Mouse (Mus musculus) T-cell, adult 2 months (primary cell): ENCODE data around the gene Tectb.

Experiments used
- DNase-seq: peaks from one replicate; pipeline ENCODE4 v3.0.0; 2022; ENCODE audit warnings: low spot score

Tectb gene

GRCm38 (mm10) chr19:55209084-55209483, 28.6 kb downstream of the Tectb start:
- no peak for DNase-seq

- no peak for DNase-seq
Observed at GRCm38 (mm10) chr19:55211698-55212097, 31.2 kb downstream of the Tectb start.

DNA sequence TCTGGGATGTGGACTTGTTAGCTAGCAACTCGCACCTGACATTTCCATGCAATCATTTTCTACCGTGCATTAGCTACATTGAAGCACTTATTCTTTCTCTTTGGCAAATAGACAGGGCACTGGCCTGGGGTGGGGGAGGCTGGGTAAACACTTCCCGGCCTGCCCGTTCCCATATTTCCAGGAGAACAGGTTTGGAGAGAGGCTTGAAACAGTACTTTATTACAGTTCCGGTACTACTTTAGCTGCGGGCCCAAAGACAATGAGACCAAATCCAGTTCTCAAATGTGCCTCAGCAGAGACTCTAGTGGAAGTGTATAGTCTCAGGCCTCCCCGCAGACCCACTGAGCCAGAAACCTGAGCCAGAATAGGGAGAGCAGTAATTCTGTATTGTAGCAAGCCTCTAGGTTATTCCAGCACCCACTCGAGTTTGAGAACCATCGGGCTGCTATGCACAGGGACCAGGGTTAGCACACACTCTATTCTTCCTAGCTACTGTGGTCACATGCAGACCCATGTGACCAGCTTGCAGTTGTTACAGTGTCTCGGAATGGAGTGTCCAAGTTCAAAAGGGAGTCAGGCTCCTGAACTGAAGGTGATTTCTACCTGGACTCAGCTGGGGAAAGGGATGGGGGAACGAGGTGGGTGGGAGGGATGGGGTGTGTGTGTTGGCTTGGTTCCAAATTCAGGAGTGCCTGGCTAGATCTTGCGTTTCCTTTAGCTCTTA, 33.2 kb downstream of the Tectb start:
- no peak for DNase-seq

GRCm38 (mm10) chr19:55216876-55217275, 36.3 kb downstream of the Tectb start:
- no peak for DNase-seq

DNA sequence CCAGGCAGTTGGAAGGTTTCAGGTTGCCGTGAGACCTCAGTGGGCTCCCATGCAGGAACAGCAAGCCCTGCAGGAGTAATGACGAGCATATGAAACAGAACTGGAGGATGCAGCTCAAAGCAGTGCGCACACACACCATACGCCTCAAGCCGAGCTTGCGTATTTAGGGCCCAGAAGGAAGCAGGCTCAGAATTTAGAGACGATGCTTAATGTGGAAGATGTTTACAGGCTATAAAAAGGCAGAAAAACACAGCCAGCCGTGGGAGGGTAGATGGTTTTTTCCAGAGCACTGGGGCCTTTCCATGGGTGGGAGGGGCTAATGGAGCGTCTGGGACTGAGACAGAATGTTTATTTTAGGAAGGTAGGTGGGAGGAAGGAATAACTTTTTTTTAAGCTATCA, 36.8 kb downstream of the Tectb start:
- DNase-seq, result no peak

GRCm38 (mm10) chr19:55218192-55218739, 37.7 kb downstream of the Tectb start:
- DNase-seq, result peak; percentile 66

GRCm38 (mm10) chr19:55218741-55219221, 38.2 kb downstream of the Tectb start:
- no peak for DNase-seq

DNA sequence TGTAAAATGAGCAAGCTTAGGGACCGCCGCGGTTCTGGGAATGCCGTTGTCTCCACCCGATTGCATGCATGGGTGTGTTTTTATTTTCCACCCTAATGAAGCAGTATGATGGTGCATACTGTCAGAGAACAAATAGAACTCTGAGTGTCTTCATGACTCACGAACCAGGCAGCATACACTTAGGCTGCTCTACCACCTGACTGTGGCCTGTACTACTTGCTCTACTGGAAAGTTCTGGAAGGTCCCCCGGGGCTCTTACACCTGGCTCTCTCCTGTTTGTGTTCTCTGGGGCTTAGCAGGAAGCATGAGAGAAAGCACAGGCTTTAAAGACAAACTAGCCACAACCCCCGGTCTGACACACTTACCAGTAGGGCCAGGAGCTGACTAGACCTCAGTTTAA, 38.8 kb downstream of the Tectb start:
- no peak for DNase-seq

DNA sequence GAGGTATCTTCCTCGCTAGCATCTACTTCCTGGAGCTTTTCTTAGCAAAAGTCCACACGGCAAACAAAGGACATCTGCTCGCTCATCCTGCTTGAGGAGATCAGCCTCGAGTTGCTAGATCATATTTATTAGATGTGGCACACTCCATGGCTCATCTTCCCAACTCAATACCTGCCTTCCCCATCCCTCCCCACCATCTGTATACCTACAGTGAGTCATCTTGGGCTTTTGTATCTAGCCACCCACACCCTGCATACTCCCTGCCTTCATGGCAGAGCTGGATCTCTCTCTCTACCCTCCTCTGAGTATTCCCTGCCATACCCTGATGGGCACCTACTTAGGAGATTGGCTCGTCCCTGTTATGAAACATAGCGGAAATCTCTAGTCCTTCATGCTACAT, 40.7 kb downstream of the Tectb start:
- no peak for DNase-seq

DNA sequence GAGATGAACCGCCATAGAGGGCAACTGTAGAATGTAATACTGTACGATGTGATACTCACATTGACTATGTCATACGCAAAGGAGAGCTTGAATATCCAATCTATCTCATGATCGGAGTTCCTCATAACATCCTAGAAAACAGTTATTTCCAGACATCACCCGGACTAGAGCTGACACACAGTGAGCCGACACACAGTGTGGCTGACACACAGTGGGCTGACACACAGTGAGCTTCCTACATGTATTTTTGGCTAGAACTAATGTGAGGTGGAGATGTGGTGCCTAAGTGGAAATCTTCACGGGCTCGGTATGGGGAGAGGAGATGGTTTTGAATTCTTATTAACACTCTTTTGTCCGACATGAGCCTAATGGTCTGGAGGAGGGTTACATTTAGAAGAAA, 41.7 kb downstream of the Tectb start:
- DNase-seq, result no peak

DNA sequence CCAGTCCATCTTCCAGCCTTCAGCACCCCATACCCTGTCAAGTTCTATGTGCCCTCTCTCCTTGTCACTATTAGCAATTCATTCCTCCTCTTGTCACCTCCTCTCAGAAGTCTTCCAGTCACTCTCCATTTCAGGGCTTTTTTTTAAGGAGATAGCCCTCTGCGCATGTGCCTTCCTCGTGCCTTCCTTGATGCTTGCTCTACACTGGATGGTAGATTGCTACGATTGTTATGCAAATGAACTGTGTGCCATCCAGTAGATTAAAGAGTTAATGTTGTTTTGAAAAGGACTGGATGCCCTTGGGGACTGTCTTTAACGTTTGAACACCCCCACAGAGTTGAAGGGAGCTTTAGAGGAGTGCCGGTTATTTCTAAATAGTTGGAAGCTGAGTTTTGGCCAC, 46.1 kb downstream of the Tectb start:
- no peak for DNase-seq

DNA sequence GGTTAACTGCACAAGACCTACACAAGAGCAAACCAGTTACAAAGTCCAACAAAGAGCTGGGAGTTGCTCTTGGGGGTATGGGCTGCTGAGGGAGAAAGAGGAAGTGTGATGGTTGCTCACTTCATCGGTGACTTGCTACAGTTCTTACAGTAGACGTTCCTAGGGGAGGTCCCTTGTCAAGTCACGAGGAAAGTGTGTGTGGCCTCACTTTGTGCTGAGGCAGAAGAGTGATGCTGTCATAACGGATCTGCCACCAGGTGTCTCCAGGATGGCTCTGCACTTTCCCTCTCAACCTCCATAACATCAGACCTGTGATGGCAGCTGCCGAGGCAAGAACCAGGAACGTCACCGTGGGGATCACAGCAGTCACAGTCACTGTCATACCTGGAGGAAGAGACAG, 46.6 kb downstream of the Tectb start:
- no peak for DNase-seq

DNA sequence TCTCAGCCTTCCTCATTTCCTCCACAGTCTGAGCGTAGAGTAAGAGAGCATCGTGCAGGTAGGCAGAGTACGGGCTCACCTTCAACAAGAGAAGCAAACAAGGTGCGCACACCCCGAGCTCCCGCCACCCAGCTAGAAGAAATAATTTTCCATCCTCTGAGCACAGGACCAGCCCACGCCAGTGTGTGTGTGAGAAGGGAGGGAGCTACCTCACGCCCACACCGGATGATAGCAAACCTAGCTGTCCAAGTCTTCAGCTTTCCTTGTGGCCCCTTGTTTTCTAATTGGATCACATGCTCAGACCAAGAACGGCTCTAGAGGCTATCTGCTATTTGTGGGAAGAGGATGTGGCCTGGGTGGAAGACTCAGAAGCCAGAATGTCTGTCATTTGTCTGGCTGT, 50.5 kb downstream of the Tectb start:
- no peak for DNase-seq

- DNase-seq, result no peak
Observed at GRCm38 (mm10) chr19:55232136-55232535, 51.6 kb downstream of the Tectb start.

- no peak for DNase-seq
Observed at GRCm38 (mm10) chr19:55236026-55236425, 55.5 kb downstream of the Tectb start.

DNA sequence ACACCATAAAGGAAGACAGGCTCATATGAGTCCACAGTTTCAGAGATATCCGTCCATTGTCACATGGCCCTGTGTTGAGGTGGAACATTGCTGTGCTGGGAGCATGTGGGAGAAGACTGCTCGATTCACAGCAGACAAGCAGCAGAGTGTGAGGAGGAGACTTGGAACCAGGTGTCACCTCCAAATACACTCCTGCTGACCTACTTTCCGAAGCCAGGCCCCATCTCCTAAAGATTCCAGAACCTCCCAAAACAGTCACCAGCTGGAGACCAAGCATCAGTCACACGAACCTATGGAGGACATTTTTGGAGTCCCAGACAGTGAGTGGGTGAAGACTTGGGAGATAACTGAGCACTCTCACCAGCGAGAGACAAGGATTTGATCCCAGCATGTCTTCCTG, 56.0 kb downstream of the Tectb start:
- DNase-seq, result no peak

DNA sequence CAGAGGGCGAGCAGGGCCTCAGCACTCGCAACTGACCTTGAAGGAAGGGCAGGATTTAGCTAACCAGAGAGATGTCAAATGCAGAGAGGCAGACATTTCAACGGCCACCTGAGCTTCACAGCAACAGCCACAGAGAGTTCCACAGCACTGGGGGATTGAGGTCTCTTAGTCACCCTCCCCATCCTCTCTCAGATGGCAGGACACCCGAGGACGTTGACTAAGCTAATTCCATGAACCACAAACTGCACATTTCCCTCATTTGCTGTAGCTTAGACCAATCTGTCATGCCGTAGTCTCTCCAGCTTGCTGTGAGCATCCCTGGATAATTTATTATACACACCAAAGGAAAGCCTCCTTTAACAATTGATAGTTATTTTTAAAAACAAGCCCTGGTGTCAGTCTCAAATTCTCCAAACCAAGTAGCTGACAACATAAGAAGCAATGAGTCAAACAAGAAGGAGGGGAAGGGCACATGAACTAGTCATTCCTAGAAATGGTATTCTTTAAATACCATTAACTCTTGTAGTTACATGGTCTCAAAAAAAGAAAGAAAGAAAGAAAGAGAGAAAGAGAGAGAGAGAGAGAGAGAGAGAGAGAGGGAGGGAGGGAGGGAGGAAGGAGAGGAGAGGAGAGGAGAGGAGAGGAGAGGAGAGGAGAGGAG, 59.4 kb downstream of the Tectb start:
- DNase-seq, result no peak

DNA sequence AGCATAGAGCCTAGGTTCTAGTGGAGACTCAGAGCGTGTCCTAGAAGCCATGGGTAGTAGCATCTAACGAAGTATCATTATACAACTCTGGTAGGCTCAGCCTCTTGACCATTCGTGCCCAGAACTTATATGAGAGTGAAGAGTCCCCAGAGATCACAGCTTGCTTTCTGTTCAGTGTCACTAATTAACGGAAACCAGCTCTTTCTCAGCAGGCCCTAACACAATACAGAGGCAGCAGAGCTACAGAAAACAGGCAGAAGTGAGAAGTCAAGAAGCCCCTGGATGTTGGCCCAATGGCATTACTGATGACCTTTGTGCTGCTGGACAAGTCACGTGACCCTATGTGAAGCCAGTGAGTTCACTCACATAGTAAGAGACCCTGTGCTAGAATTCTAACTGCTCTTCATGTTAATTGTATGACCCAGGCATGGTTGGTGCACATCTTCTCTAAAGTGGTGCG, 60.7 kb downstream of the Tectb start, which contains the start of gene Gucy2g:
Gene Gucy2g (minus strand): TSS at position 51 of the 460 bp plus-strand sequence.
- DNase-seq, result no peak

DNA sequence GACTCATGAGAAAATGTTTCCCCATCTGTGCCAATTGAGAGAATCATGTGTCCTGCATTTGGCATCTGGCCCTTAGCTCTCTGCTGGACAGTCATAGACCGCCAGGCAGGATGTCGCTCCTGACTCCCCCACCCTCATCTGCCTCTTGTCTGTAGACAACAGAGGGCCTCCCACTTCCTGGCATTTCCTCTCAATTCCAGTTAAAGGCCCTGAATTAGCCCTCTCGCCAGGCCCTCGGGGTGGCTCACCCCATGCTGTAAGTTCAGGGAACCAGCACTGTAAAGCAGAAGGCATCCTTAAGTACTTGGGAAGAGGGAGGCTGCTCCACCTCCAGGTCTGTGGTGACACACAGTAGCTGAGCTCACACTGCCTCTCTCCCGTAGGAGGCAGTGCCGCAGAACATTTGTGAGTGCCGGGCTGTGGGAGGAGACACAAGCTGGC, 64.3 kb downstream of the Tectb start:
- DNase-seq, result no peak
